25 mouse cellular contexts compared by ENCODE assay signal in genomic region chr4:145851421-145851820, GRCm38 (mm10). TPM values are rescaled to one million over a fixed set of nuclear protein-coding genes. Genes with fewer than 3 reads are reported as not detected.
DNase-seq lines count a peak whose midpoint lies in the region; ATAC-seq and TF ChIP-seq lines count a peak whose summit lies in the region.
"Not testable (repeated sequence)": the region's sequence is repeated elsewhere in the genome, so short reads cannot be mapped to it uniquely, and the experiment has no call there.
"Had no signal": no experiment of that assay in that cellular context is flagged by ENCODE, and none has a peak within 500 bp of the region (broad histone marks: within the 10 kb centered on the region; RNA-seq: fewer than 3 reads in every experiment).

No protein-coding gene starts in this region.

- not testable (repeated sequence) for H3K27me3 ChIP-seq in ES-Bruce4 (ENCODE audit: control insufficient read depth, insufficient read depth, low read length, poor library complexity, severe bottlenecking)

- not testable (repeated sequence) for TF ChIP-seq POLR2A in ES-Bruce4 (IDR thresholded peaks at IDR 0.05; ENCODE audit: insufficient read depth, low read length)

- TF ChIP-seq EP300 in ES-Bruce4 (IDR thresholded peaks at IDR 0.05; ENCODE audit: insufficient read depth, low read depth, low read length), result not testable (repeated sequence)

- H3K9me3 ChIP-seq in ES-Bruce4 (replicated peaks; ENCODE audit: control insufficient read depth, insufficient read depth, low read length, poor library complexity, severe bottlenecking), result not testable (repeated sequence)

- ATAC-seq in common myeloid progenitor, adult 5-6 weeks (replicated peaks; ENCODE audit: low read depth, poor library complexity, severe bottlenecking), result peak; percentile 52
- ATAC-seq in hematopoietic stem cell, adult 5-6 weeks (replicated peaks in 1 of 2; ENCODE audit: insufficient read depth in 1 of 2, low FRiP score in 2 of 2, low TSS enrichment in 1 of 2, low read depth in 1 of 2, poor library complexity in 2 of 2, severe bottlenecking in 2 of 2), result peak; percentile 7 to 13; a peak in 1 of 4 replicates
- peak; percentile 32 for ATAC-seq in megakaryocyte, adult 5-6 weeks (ENCODE audit: poor library complexity, severe bottlenecking)
- peak; percentile 11; the same call in 1 of the 2 replicates for ATAC-seq in monocyte, adult 5-6 weeks (replicated peaks; ENCODE audit: insufficient number of reproducible peaks, low FRiP score, low TSS enrichment, poor library complexity, severe bottlenecking)

- H3K4me3 ChIP-seq in ES-Bruce4 (ENCODE audit: low read depth, low read length); gastrocnemius, adult 2 months; layer of hippocampus, adult 2 months: not testable (repeated sequence)

- not testable (repeated sequence) for H3K27ac ChIP-seq in ES-Bruce4 (ENCODE audit: insufficient read depth, low read length); gastrocnemius, adult 2 months; layer of hippocampus, adult 2 months

- not testable (repeated sequence) for DNase-seq in gastrocnemius, adult 2 months; layer of hippocampus, adult 2 months (ENCODE audit: low spot score in 2 of 2)

- not testable (repeated sequence) for H3K4me1 ChIP-seq in ES-Bruce4 (ENCODE audit: control insufficient read depth, insufficient read depth, low read length)

- intact Hi-C loops in gastrocnemius, adult 2 months (cut with DNase I), result not testable (repeated sequence)

- not testable (repeated sequence) for H3K36me3 ChIP-seq in ES-Bruce4 (ENCODE audit: control insufficient read depth, insufficient read depth, low read length, poor library complexity, severe bottlenecking)

- peak; percentile 19 for TF ChIP-seq CTCF in ES-Bruce4 (IDR thresholded peaks at IDR 0.05; ENCODE audit: low read depth, low read length)
- TF ChIP-seq CTCF in gastrocnemius, adult 2 months (IDR thresholded peaks at IDR 0.05), result peak; percentile 11; the same call in 1 of the 2 replicates
- 0 out of 2 replicates have a peak, but pooled peaks have one; percentile 8 for TF ChIP-seq CTCF in layer of hippocampus, adult 2 months (conservative IDR thresholded peaks at IDR 0.05)

- H3K9ac ChIP-seq in ES-Bruce4 (ENCODE audit: low read depth, poor library complexity, severe bottlenecking), result not testable (repeated sequence)

RNA-seq across cellular contexts. Expression of gene Zfp986, which starts 17.2 kb away (rescaled TPM):
- 30.3 and 31.7 TPM in 2 replicates for polyA plus RNA-seq in ES-Bruce4 (2011; ENCODE audit: insufficient read depth, insufficient read length, low read depth, missing spikeins)
- total RNA-seq in common myeloid progenitor, adult 5-6 weeks (2017), result not detected in 2 replicates
- not detected for total RNA-seq in gastrocnemius, adult 2 months (2021)
- not detected in 2 replicates for total RNA-seq in hematopoietic stem cell, adult 5-6 weeks (2017)
- total RNA-seq in layer of hippocampus, adult 2 months (2021), result under 1 TPM in 1 of 2 experiments, not detected in 1; 0.25 TPM
- not detected in 2 replicates for total RNA-seq in megakaryocyte, adult 5-6 weeks (2015)
- not detected in 2 replicates for total RNA-seq in megakaryocyte, adult 5-6 weeks (2017)
- not detected in 3 replicates for total RNA-seq in monocyte, adult 5-6 weeks (2017)
- total RNA-seq: adrenal gland, adult 2 months; adrenal gland, postnatal 14 days; adrenal gland, postnatal 4 days; gastrocnemius, postnatal 10 days; gastrocnemius, postnatal 36 days; heart, postnatal 10 days; heart, postnatal 36 days; hindbrain, postnatal 0 days; MEL had no signal
- polyA plus RNA-seq: adrenal gland, adult 2 months; embryonic facial prominence, embryonic 11.5 days; embryonic facial prominence, embryonic 14.5 days; forebrain, embryonic 12.5 days; forebrain, embryonic 15.5 days; heart, embryonic 12.5 days; heart, embryonic 15.5 days; hindbrain, embryonic 11.5 days; hindbrain, embryonic 14.5 days; hindbrain, postnatal 0 days; inflammation-experienced regulatory T-cells, adult 6 months had no signal
